ENCODE assay signal across 19 mouse cellular contexts in genomic region chr5:143690926-143691325, GRCm38 (mm10). TPM values are rescaled to one million over a fixed set of nuclear protein-coding genes. Genes with fewer than 3 reads are reported as not detected.
DNase-seq lines count a peak whose midpoint lies in the region; ATAC-seq and TF ChIP-seq lines count a peak whose summit lies in the region.
"Had no signal": no experiment of that assay in that cellular context is flagged by ENCODE, and none has a peak within 500 bp of the region (broad histone marks: within the 10 kb centered on the region; RNA-seq: fewer than 3 reads in every experiment).

No protein-coding gene starts in this region.

- no peak overlapping the region for H3K27ac ChIP-seq in forebrain, postnatal 0 days (ENCODE audit: low read depth, low read length)
- H3K27ac ChIP-seq in forebrain, embryonic 13.5 days: no peak overlapping the region
- peak overlapping the region; percentile 77 for H3K27ac ChIP-seq in layer of hippocampus, adult 2 months
- H3K27ac ChIP-seq in cerebellum, adult 2 months (ENCODE audit: insufficient read depth, low read length): no peak overlapping the region
- no peak overlapping the region for H3K27ac ChIP-seq in stomach, postnatal 0 days (replicated peaks)
- no peak overlapping the region for H3K27ac ChIP-seq in forebrain, embryonic 15.5 days (replicated peaks)
- H3K27ac ChIP-seq: embryonic facial prominence, embryonic 12.5 days; heart, embryonic 10.5 days; kidney, embryonic 15.5 days; midbrain, embryonic 13.5 days had no signal

- H3K27me3 ChIP-seq in forebrain, postnatal 0 days (ENCODE audit: insufficient read depth, low read length): no peaks in the 10 kb centered on the region
- no peaks in the 10 kb centered on the region for H3K27me3 ChIP-seq in forebrain, embryonic 13.5 days
- no peaks in the 10 kb centered on the region for H3K27me3 ChIP-seq in cerebellum, adult 2 months (ENCODE audit: control insufficient read depth, insufficient read depth, low read length)
- no peaks in the 10 kb centered on the region for H3K27me3 ChIP-seq in stomach, postnatal 0 days (ENCODE audit: control insufficient read depth, insufficient read depth, low read length)
- no peaks in the 10 kb centered on the region for H3K27me3 ChIP-seq in forebrain, embryonic 15.5 days
- H3K27me3 ChIP-seq: CH12.LX; embryonic facial prominence, embryonic 12.5 days; kidney, embryonic 15.5 days; midbrain, embryonic 13.5 days had no signal

- peaks cover 46% of the 10 kb centered on the region for H3K36me3 ChIP-seq in forebrain, postnatal 0 days (ENCODE audit: insufficient read depth)
- peaks cover 25% of the 10 kb centered on the region; the same call in 1 of the 2 replicates for H3K36me3 ChIP-seq in forebrain, embryonic 13.5 days (ENCODE audit: poor library complexity, severe bottlenecking)
- peaks cover 25% of the 10 kb centered on the region for H3K36me3 ChIP-seq in stomach, postnatal 0 days (ENCODE audit: control insufficient read depth, insufficient read depth, low read length)
- H3K36me3 ChIP-seq in forebrain, embryonic 15.5 days: peaks cover 8% of the 10 kb centered on the region; the same call in 1 of the 2 replicates

- no peak for ATAC-seq in forebrain, postnatal 0 days
- ATAC-seq in forebrain, embryonic 13.5 days: no peak
- no peak for ATAC-seq in stomach, postnatal 0 days (ENCODE audit: low FRiP score, low TSS enrichment)
- ATAC-seq in forebrain, embryonic 15.5 days (replicated peaks): no peak
- ATAC-seq: midbrain, embryonic 13.5 days had no signal

- no peak overlapping the region for H3K9ac ChIP-seq in forebrain, postnatal 0 days
- no peak overlapping the region for H3K9ac ChIP-seq in forebrain, embryonic 13.5 days
- no peak overlapping the region for H3K9ac ChIP-seq in stomach, postnatal 0 days (ENCODE audit: low read length)
- no peak overlapping the region for H3K9ac ChIP-seq in forebrain, embryonic 15.5 days (replicated peaks)
- H3K9ac ChIP-seq: embryonic facial prominence, embryonic 12.5 days; kidney, embryonic 15.5 days; midbrain, embryonic 13.5 days had no signal

- intact Hi-C loops in left cerebral cortex, postnatal 14 days (cut with DNase I): loop anchor here (5.0 kb wide), 1 partner anchor 69 kb away; the partner anchor contains the start of gene Cyth3

- no peak for TF ChIP-seq POLR2A in cerebellum, adult 2 months (IDR thresholded peaks at IDR 0.05; ENCODE audit: borderline replicate concordance, insufficient read depth, low read length)

- 83% methylated on average over 5 of the region's 5 CpGs for WGBS in forebrain, postnatal 0 days
- WGBS in forebrain, embryonic 13.5 days: 92% methylated on average over 5 of the region's 5 CpGs
- WGBS in cerebellum, adult 2 months: 90% methylated on average over 5 of the region's 5 CpGs
- WGBS in stomach, postnatal 0 days: 88% methylated on average over 5 of the region's 5 CpGs
- 93% methylated on average over 5 of the region's 5 CpGs for WGBS in forebrain, embryonic 15.5 days

- no peak overlapping the region for H3K4me3 ChIP-seq in forebrain, postnatal 0 days (ENCODE audit: low read depth, low read length)
- no peak overlapping the region for H3K4me3 ChIP-seq in forebrain, embryonic 13.5 days
- no peak overlapping the region for H3K4me3 ChIP-seq in layer of hippocampus, adult 2 months
- no peak overlapping the region for H3K4me3 ChIP-seq in cerebellum, adult 2 months (replicated peaks; ENCODE audit: insufficient read depth, low read depth, low read length)
- no peak overlapping the region for H3K4me3 ChIP-seq in stomach, postnatal 0 days (ENCODE audit: low read depth, low read length)
- H3K4me3 ChIP-seq in forebrain, embryonic 15.5 days: no peak overlapping the region
- H3K4me3 ChIP-seq: embryonic facial prominence, embryonic 12.5 days; heart, embryonic 10.5 days; kidney, embryonic 15.5 days; midbrain, embryonic 13.5 days; myocyte had no signal

- no peak overlapping the region for H3K4me2 ChIP-seq in forebrain, postnatal 0 days (ENCODE audit: low read depth)
- H3K4me2 ChIP-seq in forebrain, embryonic 13.5 days: no peak overlapping the region
- no peak overlapping the region for H3K4me2 ChIP-seq in stomach, postnatal 0 days (replicated peaks; ENCODE audit: low read depth)
- H3K4me2 ChIP-seq in forebrain, embryonic 15.5 days (replicated peaks): no peak overlapping the region
- H3K4me2 ChIP-seq: embryonic facial prominence, embryonic 12.5 days; kidney, embryonic 15.5 days; midbrain, embryonic 13.5 days had no signal

- H3K4me1 ChIP-seq in forebrain, postnatal 0 days (ENCODE audit: insufficient read depth): no peaks in the 10 kb centered on the region
- H3K4me1 ChIP-seq in forebrain, embryonic 13.5 days: no peaks in the 10 kb centered on the region
- no peaks in the 10 kb centered on the region for H3K4me1 ChIP-seq in cerebellum, adult 2 months (ENCODE audit: control insufficient read depth, insufficient read depth, low read length)
- no peaks in the 10 kb centered on the region for H3K4me1 ChIP-seq in stomach, postnatal 0 days (replicated peaks; ENCODE audit: control insufficient read depth, insufficient read depth)
- no peaks in the 10 kb centered on the region for H3K4me1 ChIP-seq in forebrain, embryonic 15.5 days
- H3K4me1 ChIP-seq: embryonic facial prominence, embryonic 12.5 days; heart, embryonic 10.5 days; kidney, embryonic 15.5 days; midbrain, embryonic 13.5 days had no signal

- TF ChIP-seq EP300 in stomach, postnatal 0 days (optimal IDR thresholded peaks at IDR 0.05): no peak

- peak; percentile 22 for DNase-seq in forebrain, postnatal 0 days
- DNase-seq in layer of hippocampus, adult 2 months (ENCODE audit: low spot score in 2 of 2): peak; percentile 83 to 89
- peak; percentile 87 to 92 for DNase-seq in left cerebral cortex, postnatal 14 days (ENCODE audit: low spot score in 2 of 2)
- DNase-seq in cerebellum, adult 18-20 months: no peak
- no peak for DNase-seq in cerebellum, adult 2 months
- no peak for DNase-seq in stomach, postnatal 0 days (ENCODE audit: low spot score)
- DNase-seq: adrenal gland, postnatal 25 days; cerebellum, postnatal 25 days; gastrocnemius, postnatal 36 days; lung, adult 2 months; thymus, adult 18-20 months had no signal

- H3K9me3 ChIP-seq in forebrain, postnatal 0 days (ENCODE audit: low read length): no peaks in the 10 kb centered on the region
- H3K9me3 ChIP-seq in forebrain, embryonic 13.5 days (replicated peaks): no peaks in the 10 kb centered on the region
- H3K9me3 ChIP-seq in stomach, postnatal 0 days (ENCODE audit: control insufficient read depth, low read length): no peaks in the 10 kb centered on the region
- no peaks in the 10 kb centered on the region for H3K9me3 ChIP-seq in forebrain, embryonic 15.5 days
- H3K9me3 ChIP-seq: embryonic facial prominence, embryonic 12.5 days; heart, embryonic 10.5 days; kidney, embryonic 15.5 days; midbrain, embryonic 13.5 days had no signal

- no peak for TF ChIP-seq CTCF in forebrain, postnatal 0 days (IDR thresholded peaks at IDR 0.05; ENCODE audit: low read depth)
- TF ChIP-seq CTCF in layer of hippocampus, adult 2 months (conservative IDR thresholded peaks at IDR 0.05): no peak
- TF ChIP-seq CTCF in cerebellum, adult 2 months (IDR thresholded peaks at IDR 0.05; ENCODE audit: borderline replicate concordance, insufficient read depth, low read depth, low read length): no peak
- TF ChIP-seq CTCF in stomach, postnatal 0 days (IDR thresholded peaks at IDR 0.05; ENCODE audit: low read depth): no peak

RNA-seq across cellular contexts. Expression of gene Usp42, which starts 41.2 kb away (rescaled TPM):
- 21.3 and 25.1 TPM in 2 replicates for total RNA-seq in forebrain, postnatal 0 days (2014; rRNA removed)
- 10.7 and 16.8 TPM in 2 replicates for polyA plus RNA-seq in forebrain, postnatal 0 days (2015; fragmentation: Nextera tagmentation; extraction: Ambion mirVana)
- polyA plus RNA-seq in forebrain, embryonic 13.5 days (2015; fragmentation: Nextera tagmentation; extraction: Ambion mirVana): 27.4 and 31.1 TPM in 2 replicates
- 10 to 100 TPM; 20.2 to 20.8 TPM for total RNA-seq in layer of hippocampus, adult 2 months (2021)
- total RNA-seq in left cerebral cortex, postnatal 14 days (2021): 10 to 100 TPM; 21.7 to 25.3 TPM
- 12.9 and 13.9 TPM in 2 replicates for polyA plus RNA-seq in cerebellum, adult 2 months (2012; rRNA removed)
- 5.1 and 5.7 TPM in 2 replicates for polyA plus RNA-seq in stomach, postnatal 0 days (2015; fragmentation: Nextera tagmentation; extraction: Ambion mirVana)
- 30.4 and 30.7 TPM in 2 replicates for polyA plus RNA-seq in forebrain, embryonic 15.5 days (2015; fragmentation: Nextera tagmentation; extraction: Ambion mirVana)

Comparison
In these comparisons a context has a peak if more than half of its experiments do, and no peak if none do; other contexts are left out.
1. DNase-seq: peak in forebrain, postnatal 0 days (single experiment), layer of hippocampus, adult 2 months (2 of 2) and left cerebral cortex, postnatal 14 days (2 of 2); none in cerebellum, adult 18-20 months (0 of 2), cerebellum, adult 2 months (0 of 2) and stomach, postnatal 0 days (single experiment).